Mouse (Mus musculus): Measurements from ENCODE around the gene Dcakd. TPM values are rescaled to one million over a fixed set of nuclear protein-coding genes. Genes with fewer than 3 reads are reported as not detected.

The Dcakd gene
- polyA plus RNA-seq, 1 experiment, result 24.7 TPM

DNA sequence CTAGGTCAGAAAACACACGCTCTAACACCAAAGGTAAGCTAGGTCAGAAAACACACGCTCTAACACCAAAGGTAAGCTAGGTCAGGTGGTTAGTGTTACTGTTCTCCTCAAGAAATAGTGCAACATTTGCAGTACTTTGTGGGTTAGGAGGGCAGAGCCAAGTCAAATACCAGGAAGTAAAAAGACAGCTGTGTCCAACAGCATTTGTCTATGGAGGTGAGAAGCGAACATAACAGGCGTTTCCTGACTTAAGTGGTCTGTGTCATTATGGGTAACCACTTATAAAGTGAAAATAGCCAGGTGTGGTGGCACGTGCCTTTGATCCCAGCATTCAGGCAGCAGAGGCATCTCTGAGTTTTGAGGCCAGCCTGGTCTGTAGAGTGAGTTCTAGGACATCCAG lies 21.5 kb upstream of the Dcakd start:
- H3K4me1 ChIP-seq (ENCODE audit: control insufficient read depth, insufficient read depth, insufficient read length), result no peaks in the 10 kb centered on the region
- peaks cover 30% of the 10 kb centered on the region for H3K36me3 ChIP-seq (ENCODE audit: control insufficient read depth, insufficient read depth, low read length)
- no peak overlapping the region for H3K4me3 ChIP-seq (ENCODE audit: extremely low read depth, insufficient read depth, insufficient read length)
- no peak overlapping the region for H3K27ac ChIP-seq (ENCODE audit: insufficient read depth, low read length)
- TF ChIP-seq POLR2A (IDR thresholded peaks at IDR 0.05; ENCODE audit: low read depth, low read length) (no peak), CTCF (IDR thresholded peaks at IDR 0.05; ENCODE audit: extremely low read depth, insufficient read depth, insufficient read length, insufficient replicate concordance) (no peak)
- no peaks in the 10 kb centered on the region for H3K27me3 ChIP-seq (ENCODE audit: control insufficient read depth, insufficient read depth, low read length)
- 78% methylated on average over 5 of the region's 5 CpGs for WGBS
- DNase-seq (ENCODE audit: low read depth in 1 of 2, low spot score in 2 of 2), result no peak

GRCm38 (mm10) chr11:103046286-103046685 lies 18.2 kb upstream of the Dcakd start:
- no peaks in the 10 kb centered on the region for H3K27me3 ChIP-seq (ENCODE audit: control insufficient read depth, insufficient read depth, low read length)
- H3K27ac ChIP-seq (ENCODE audit: insufficient read depth, low read length), result no peak overlapping the region
- TF ChIP-seq POLR2A (IDR thresholded peaks at IDR 0.05; ENCODE audit: low read depth, low read length), result no peak
- no peak for TF ChIP-seq CTCF (IDR thresholded peaks at IDR 0.05; ENCODE audit: extremely low read depth, insufficient read depth, insufficient read length, insufficient replicate concordance)
- no peak overlapping the region for H3K4me3 ChIP-seq (ENCODE audit: extremely low read depth, insufficient read depth, insufficient read length)
- DNase-seq (ENCODE audit: low read depth in 1 of 2, low spot score in 2 of 2), result no peak
- no peaks in the 10 kb centered on the region for H3K4me1 ChIP-seq (ENCODE audit: control insufficient read depth, insufficient read depth, insufficient read length)
- 91% methylated on average over 8 of the region's 8 CpGs for WGBS
- peaks cover 32% of the 10 kb centered on the region for H3K36me3 ChIP-seq (ENCODE audit: control insufficient read depth, insufficient read depth, low read length)

DNA sequence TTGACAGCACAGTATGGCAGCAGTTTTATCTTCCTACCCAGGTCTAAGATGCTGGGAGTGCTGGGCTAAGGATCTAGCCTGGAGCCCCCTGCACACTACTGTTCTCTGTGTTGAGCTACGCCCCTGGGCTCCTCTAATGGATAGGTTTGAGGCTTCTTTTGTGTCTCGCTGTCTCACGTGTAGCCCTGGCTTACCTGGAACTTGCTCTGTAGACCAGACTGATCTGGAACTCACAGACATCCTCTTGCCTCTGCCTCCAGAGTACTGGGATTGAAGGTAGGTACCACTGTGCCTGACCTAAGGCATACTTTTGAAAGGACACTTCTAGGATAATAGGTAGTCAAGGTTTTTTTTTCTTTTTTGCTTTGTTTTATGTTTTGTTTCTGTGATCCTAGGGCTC lies 15.8 kb upstream of the Dcakd start:
- Histone ChIP-seq H3K4me1 (ENCODE audit: control insufficient read depth, insufficient read depth, insufficient read length) (no peaks in the 10 kb centered on the region), H3K27ac (ENCODE audit: insufficient read depth, low read length) (no peak overlapping the region), H3K27me3 (ENCODE audit: control insufficient read depth, insufficient read depth, low read length) (no peaks in the 10 kb centered on the region), H3K36me3 (ENCODE audit: control insufficient read depth, insufficient read depth, low read length) (peaks cover 26% of the 10 kb centered on the region), H3K4me3 (ENCODE audit: extremely low read depth, insufficient read depth, insufficient read length) (no peak overlapping the region)
- 95% methylated on average over 3 of the region's 3 CpGs for WGBS
- TF ChIP-seq POLR2A (IDR thresholded peaks at IDR 0.05; ENCODE audit: low read depth, low read length) (no peak), CTCF (IDR thresholded peaks at IDR 0.05; ENCODE audit: extremely low read depth, insufficient read depth, insufficient read length, insufficient replicate concordance) (no peak)
- DNase-seq (ENCODE audit: low read depth in 1 of 2, low spot score in 2 of 2), result no peak

DNA sequence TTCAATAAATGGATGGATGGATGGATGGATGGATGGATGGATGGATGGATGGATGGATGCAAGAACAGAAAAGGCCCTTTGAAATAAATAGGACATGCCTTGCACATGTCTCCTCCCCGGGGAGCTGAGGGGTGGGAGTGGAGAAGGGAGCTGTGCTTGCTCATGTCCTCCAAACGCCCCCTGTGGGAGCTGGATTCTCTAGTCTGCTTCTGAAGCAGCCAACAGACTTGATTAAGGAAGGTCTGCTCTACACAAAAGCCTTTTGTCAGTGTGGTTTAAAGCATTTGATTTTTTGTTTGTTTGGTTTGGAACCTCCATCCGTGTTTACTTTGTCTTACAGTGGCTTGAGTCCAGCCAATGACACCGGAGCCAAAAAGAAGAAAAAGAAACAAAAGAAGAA lies 14.7 kb upstream of the Dcakd start:
- H3K36me3 ChIP-seq (ENCODE audit: control insufficient read depth, insufficient read depth, low read length), result peaks cover 26% of the 10 kb centered on the region
- H3K27me3 ChIP-seq (ENCODE audit: control insufficient read depth, insufficient read depth, low read length), result no peaks in the 10 kb centered on the region
- no peak overlapping the region for H3K4me3 ChIP-seq (ENCODE audit: extremely low read depth, insufficient read depth, insufficient read length)
- 87% methylated on average over 4 of the region's 4 CpGs for WGBS
- TF ChIP-seq CTCF (IDR thresholded peaks at IDR 0.05; ENCODE audit: extremely low read depth, insufficient read depth, insufficient read length, insufficient replicate concordance) (no peak), POLR2A (IDR thresholded peaks at IDR 0.05; ENCODE audit: low read depth, low read length) (no peak)
- no peak overlapping the region for H3K27ac ChIP-seq (ENCODE audit: insufficient read depth, low read length)
- no peaks in the 10 kb centered on the region for H3K4me1 ChIP-seq (ENCODE audit: control insufficient read depth, insufficient read depth, insufficient read length)
- DNase-seq (ENCODE audit: low read depth in 1 of 2, low spot score in 2 of 2), result no peak

DNA sequence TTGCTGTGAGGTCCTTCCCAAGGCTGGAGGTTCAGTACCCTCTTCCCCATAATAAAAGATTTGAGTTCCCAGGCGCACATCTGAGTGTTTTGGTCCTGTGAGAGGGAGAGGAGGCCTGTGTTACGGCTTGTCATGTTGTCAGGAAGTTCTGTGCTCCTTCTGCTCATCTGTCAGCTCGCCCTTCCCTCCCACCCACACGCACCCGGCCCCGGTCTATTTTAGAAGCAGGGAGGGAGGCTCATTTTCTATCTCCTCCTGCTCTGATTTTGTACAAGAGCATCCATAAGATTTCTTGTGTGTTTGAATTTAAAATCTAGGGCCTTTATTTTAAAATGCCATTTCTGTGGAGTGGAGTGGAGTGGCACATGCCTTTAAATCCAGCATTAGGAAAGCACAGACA lies 9.9 kb upstream of the Dcakd start:
- H3K4me3 ChIP-seq (ENCODE audit: extremely low read depth, insufficient read depth, insufficient read length), result no peak overlapping the region
- H3K27me3 ChIP-seq (ENCODE audit: control insufficient read depth, insufficient read depth, low read length), result no peaks in the 10 kb centered on the region
- 62% methylated on average over 6 of the region's 6 CpGs for WGBS
- no peak overlapping the region for H3K27ac ChIP-seq (ENCODE audit: insufficient read depth, low read length)
- H3K4me1 ChIP-seq (ENCODE audit: control insufficient read depth, insufficient read depth, insufficient read length), result no peaks in the 10 kb centered on the region
- no peak for TF ChIP-seq POLR2A (IDR thresholded peaks at IDR 0.05; ENCODE audit: low read depth, low read length)
- TF ChIP-seq CTCF (IDR thresholded peaks at IDR 0.05; ENCODE audit: extremely low read depth, insufficient read depth, insufficient read length, insufficient replicate concordance), result no peak
- H3K36me3 ChIP-seq (ENCODE audit: control insufficient read depth, insufficient read depth, low read length), result peaks cover 4% of the 10 kb centered on the region
- DNase-seq (ENCODE audit: low read depth in 1 of 2, low spot score in 2 of 2), result no peak

GRCm38 (mm10) chr11:103036881-103037465 lies 8.8 kb upstream of the Dcakd start:
- Histone ChIP-seq H3K4me1 (ENCODE audit: control insufficient read depth, insufficient read depth, insufficient read length) (no peaks in the 10 kb centered on the region), H3K27ac (ENCODE audit: insufficient read depth, low read length) (no peak overlapping the region), H3K27me3 (ENCODE audit: control insufficient read depth, insufficient read depth, low read length) (no peaks in the 10 kb centered on the region), H3K36me3 (ENCODE audit: control insufficient read depth, insufficient read depth, low read length) (0 out of 2 replicates have a peak, but pooled peaks cover 3% of the 10 kb centered on the region), H3K4me3 (ENCODE audit: extremely low read depth, insufficient read depth, insufficient read length) (no peak overlapping the region)
- TF ChIP-seq POLR2A (IDR thresholded peaks at IDR 0.05; ENCODE audit: low read depth, low read length) (no peak), CTCF (IDR thresholded peaks at IDR 0.05; ENCODE audit: extremely low read depth, insufficient read depth, insufficient read length, insufficient replicate concordance) (no peak)
- no peak for DNase-seq (ENCODE audit: low read depth in 1 of 2, low spot score in 2 of 2)
- 92% methylated on average over 8 of the region's 8 CpGs for WGBS

DNA sequence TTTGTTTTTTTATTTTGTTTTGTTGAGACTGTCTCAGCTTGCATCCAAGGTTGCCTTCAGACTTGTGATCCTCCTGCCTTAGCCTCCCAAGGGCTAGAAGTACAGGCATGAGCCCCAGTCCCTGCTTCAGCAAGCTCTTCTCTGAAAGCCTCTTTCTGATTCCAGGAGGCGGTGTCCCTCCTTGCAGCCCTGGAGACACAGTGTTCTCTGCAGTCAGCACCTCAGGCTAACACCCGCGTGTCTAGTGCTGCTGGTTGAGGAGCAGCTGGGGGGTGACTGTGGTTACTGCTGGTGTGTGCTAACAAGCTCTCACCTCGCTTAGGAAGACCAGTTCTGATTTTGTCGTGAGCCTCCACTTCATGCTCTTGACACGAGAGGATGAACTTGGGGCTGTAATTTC lies 6.9 kb upstream of the Dcakd start:
- Histone ChIP-seq H3K27ac (ENCODE audit: insufficient read depth, low read length) (no peak overlapping the region), H3K36me3 (ENCODE audit: control insufficient read depth, insufficient read depth, low read length) (0 out of 2 replicates have a peak, but pooled peaks cover 3% of the 10 kb centered on the region), H3K4me3 (ENCODE audit: extremely low read depth, insufficient read depth, insufficient read length) (no peak overlapping the region), H3K27me3 (ENCODE audit: control insufficient read depth, insufficient read depth, low read length) (no peaks in the 10 kb centered on the region), H3K4me1 (ENCODE audit: control insufficient read depth, insufficient read depth, insufficient read length) (no peaks in the 10 kb centered on the region)
- TF ChIP-seq CTCF (IDR thresholded peaks at IDR 0.05; ENCODE audit: extremely low read depth, insufficient read depth, insufficient read length, insufficient replicate concordance) (no peak), POLR2A (IDR thresholded peaks at IDR 0.05; ENCODE audit: low read depth, low read length) (no peak)
- WGBS, result 83% methylated on average over 6 of the region's 6 CpGs
- no peak for DNase-seq (ENCODE audit: low read depth in 1 of 2, low spot score in 2 of 2)
